Mouse (Mus musculus) kidney, postnatal 10 days (tissue): ENCODE measurements around the gene Atp6v0a1.
"Not testable (repeated sequence)": the region's sequence is repeated elsewhere in the genome, so short reads cannot be mapped to it uniquely, and the experiment has no call there.

ENCODE experiments used
- DNase-seq: peaks from one replicate; pipeline ENCODE4 v3.0.0; 2021; ENCODE audit warnings: mixed read lengths

Gene Atp6v0a1

DNA sequence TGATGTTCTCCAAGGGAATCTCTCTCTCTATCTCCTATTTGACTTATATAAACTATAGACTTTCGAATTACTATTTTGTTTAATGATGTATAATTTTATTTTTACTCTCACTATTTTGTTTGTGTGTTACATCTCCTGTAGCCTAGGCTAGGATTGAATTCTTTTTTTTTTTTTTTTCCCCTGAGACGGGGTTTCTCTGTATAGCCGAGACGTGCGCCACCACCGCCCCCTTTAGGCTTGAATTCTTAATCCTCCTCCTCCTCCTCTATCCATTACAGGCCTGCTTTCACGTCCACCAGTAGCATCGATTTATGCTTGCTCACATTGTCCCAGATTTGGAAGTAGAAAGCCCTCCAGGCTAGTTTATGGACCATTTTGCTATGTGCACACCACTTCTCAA is 27.2 kb upstream of the Atp6v0a1 start:
- DNase-seq = no peak

DNA sequence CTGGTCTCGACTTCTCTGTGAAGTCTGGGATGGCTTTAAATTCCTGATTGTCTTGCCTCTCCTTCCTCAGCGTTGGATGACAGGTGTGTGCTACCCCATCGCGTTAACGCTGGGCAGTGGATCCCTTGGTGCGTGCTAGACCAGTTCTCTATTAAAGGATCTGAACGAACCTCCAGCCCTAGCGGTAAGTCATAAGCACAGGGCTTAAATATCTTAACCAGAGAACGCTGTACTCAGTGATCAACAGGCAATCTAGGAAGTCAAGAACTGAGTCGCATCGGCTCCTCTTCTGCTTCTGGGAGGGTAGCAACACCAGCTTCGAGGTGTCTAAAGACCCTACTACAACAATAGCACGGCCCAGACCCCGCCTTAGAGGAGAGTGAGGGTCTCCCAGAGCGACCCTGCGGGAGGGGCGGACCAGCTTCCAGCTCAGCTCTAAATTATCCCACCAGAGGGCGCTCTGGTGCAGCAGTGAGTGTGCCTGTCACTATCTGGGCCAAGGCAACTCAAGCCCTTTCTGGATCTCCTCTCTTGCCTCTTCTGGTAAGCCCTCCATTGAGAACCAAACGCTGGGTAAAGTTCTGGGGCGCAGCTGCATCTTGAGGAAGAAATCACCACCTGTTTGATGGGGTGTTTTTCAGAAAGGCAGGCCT is 26.0 kb upstream of the Atp6v0a1 start:
- peak; percentile 92 for DNase-seq

DNA sequence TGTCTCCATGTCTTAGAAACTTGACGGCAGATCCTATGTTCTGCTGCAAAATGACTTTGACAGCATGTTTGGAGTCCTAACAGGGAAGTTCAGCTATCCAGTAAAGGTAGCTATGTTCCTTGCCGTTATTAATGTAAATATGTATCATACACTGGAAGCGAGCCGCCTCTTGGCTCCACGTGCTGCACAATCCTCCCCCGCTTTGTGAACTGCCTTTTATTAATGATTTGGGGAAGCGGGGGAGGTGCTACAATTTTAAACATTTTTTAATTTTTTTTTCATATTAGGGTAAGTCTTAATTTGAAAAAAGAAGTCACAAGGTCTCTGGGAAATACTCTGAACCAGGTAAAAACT is 25.5 kb upstream of the Atp6v0a1 start:
- no peak for DNase-seq

DNA sequence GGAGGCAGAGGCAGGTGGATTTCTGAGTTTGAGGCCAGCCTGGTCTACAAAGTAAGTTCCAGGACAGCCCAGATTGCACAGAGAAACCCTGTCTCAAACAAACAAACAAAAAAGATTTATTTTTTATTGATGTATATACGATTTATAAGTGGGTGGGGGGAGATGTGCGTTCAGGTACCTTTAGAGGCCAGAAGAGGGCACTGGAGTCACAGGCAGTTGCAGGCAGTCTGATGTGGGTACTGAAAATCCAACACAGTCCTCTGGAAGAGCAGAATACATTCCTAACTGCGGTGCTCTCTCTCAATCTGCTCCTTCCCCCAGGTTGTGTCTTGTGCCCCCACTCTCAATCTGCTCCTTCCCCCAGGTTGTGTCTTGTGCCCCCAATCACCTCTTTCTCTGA is 23.6 kb upstream of the Atp6v0a1 start:
- no peak for DNase-seq

DNA sequence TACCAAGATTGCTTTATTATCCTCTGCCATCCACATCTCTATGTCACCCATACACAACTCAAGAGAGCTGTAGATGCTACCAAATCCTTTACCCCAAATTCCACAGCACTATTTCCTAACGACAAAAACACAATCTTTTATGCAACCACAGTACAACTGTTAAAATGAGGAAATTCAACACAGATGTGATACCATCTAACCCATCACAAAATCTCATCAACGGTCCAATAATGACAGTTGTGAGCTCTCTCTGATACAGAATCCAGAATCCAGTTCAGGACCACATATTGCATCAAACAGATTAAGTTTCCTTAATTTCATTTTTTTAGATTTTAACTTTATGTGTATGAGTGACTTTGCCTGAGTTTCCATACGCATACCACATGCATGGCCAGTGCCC is 20.6 kb upstream of the Atp6v0a1 start:
- DNase-seq = no peak

DNA sequence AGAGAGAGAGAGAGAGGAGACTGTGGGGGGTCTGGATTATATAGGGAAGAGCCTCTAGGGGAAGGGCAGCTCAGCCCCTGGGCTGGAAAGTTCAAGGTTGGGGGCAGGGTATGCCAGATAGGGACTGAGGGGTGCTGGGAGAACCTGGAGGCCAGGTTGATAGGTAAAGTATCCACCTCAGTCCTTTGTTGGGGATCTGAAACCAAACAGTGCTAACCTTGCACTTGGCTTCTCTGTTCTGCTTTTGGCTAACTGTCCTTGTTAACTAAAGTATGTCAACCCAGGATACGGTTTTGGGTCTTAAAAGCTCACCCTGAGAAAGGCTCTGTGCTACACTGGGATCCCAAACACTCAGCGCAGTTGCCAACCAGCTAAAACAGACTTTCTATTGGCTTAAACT is 19.6 kb upstream of the Atp6v0a1 start:
- no peak for DNase-seq

DNA sequence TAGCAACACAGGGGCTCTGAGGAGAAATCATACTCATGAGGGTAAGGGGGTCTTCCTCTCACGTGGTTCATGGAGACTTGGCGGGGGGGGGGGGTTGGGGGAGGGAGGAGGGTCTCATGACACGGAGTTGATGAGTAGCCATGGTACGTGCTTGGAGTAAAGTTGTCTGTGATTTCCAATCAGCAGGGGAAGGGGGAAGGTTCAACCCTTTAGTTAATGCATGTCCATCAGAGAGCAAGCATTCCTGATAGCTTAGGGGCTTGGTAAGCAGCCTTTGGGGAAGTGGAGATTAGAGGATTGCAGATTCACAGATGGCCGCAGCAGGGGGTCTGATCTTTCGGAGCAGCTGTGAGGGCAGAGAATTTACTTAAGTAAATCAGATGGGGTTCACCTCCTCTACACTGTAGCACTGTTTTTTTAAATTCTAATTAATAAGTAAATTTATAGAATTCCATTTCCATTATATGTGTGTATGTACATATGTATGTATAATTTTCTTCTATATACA is 18.2 kb upstream of the Atp6v0a1 start:
- no peak for DNase-seq

DNA sequence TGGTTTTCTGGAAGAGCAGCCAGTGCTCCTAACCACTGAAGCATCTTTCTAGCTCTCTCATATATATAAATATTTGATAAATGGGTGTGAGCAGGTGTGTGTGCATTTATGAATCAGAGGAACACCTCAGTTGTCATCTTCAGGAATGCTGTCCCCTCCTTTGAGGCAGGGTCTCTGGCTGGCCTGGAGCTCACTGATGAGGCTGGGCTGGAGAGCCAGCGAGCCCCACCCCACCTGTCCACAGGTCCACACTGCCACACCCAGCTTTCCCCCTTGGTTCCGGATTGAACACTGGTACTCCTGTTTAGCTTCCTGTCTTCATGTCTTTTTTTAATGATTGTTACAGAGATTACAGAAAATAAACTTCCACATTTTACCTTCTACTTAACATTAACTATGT is 15.8 kb upstream of the Atp6v0a1 start:
- DNase-seq = no peak

DNA sequence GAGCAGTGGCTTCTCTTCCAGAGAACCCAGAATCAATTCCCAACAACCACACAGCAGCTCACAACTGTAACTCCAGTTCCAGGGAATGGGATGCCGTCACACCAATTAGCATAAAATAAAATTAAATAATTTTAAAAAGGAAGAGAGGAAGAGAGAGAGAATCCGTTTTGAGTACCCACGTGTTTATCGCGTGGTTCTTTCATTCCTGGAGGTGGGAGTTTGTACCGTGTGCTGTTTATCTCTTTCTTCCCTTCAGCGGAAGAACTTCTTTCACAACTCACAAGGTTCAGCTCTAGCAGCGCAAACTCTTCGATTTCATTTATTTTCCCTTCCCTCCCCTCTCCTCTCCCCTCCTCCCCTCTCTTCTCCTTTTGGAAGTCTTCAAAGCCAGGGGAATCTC is 15.0 kb upstream of the Atp6v0a1 start:
- no peak for DNase-seq

DNA sequence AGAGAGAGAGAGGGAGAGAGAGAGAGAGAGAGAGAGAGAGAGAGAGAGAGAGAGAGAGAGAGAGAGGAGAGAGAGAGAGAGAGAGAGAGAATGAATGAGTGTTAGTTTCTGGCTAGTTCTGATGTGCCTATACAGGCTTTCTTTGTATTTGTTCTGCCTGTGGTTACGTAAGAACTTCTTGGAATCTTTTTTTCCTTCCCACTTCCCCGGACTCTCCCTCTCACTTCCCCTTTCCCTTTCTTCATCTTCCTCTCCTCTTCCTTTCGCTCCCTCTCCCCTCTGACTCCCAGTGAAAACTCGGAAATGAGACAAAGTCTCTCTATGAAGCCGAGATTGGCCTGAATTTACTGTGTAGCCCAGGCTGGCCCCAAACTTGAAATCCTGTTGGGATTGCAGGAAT is 14.6 kb upstream of the Atp6v0a1 start:
- DNase-seq = no peak

DNA sequence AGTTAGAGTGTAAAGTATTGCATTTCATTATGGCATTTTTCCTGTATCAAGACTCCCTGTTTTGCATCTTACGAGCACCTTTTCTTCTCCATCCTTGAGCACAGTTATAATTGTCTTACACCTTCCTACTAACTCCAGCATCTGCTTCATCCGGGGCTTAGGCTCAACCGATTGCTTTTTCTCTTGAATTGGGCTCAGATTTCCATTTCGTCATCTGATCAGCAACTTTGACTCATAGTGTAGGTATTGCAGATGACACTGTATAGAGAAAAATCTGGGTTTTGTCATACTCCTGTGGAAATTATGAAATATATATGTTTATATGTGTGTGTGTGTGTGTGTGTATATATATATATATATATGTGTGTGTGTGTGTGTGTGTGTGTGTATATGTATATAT is 12.8 kb upstream of the Atp6v0a1 start:
- no peak for DNase-seq

DNA sequence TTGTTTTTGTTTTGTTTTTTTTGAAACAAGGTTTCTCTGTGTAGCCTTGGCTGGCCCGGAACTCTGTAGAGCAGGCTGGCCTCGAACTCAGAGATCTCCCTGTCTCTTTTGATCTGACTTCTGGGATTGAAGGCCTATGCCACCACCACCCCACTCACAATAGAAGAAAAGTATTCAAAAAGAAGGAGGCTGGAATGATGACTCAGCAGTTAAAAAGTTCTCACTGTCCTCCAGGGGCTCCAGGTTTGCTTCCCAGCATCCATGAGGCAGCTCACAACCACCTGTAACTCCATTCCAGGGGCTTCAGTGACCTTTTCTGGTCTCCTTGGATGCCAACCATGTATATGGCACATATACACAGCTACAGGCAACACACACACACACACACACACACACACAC is 10.4 kb upstream of the Atp6v0a1 start:
- no peak for DNase-seq

DNA sequence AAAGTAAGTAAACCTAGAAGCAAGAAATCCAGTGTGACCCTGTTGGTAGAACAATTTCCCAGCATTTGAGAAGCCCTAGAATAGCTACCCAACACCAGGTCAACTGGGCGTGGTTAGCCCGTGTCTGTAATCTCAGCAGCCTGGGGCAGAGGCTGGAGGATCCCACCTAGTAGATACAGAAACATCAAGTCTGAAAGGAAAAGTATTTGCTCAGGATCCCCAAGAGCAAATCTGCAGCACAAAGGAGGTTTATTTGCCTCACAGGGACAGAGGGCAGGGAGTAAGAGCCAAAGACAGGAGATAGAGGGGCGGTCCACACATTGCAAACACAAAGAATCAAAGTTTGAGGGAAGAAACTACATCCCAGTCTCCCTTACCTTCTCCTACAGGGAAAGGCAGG is 10.0 kb upstream of the Atp6v0a1 start:
- DNase-seq = no peak

DNA sequence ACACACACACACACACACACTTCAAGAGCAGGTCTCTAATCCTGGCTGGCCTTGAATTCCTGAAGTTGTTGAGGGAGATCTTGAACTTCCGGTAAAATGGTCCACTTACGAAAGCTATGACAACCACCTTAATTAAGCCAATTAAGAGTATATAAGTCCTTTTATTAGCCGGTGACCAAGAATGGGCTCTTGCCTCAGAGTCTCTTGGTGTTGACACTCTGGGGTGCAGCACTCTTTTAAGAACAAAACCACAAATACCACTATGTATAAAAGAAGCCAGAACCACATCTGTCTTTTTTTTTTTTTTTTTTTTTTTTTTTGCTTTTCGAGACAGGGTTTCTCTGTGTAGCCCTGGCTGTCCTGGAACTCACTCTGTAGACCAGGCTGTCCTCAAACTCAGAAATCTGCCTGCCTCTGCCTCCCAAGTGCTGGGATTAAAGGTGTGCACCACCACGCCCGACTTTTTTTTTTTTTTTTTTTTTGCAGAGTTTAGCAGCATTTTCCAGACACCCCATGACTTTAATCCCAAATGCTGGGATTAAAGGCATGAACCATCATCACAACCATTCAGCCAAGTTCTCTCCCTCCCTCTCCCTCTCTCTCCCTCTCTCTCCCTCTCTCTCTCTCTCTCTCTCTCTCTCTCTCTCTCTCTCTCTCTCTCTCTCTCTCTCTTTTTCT is 7.2 kb upstream of the Atp6v0a1 start:
- not testable (repeated sequence) for DNase-seq

DNA sequence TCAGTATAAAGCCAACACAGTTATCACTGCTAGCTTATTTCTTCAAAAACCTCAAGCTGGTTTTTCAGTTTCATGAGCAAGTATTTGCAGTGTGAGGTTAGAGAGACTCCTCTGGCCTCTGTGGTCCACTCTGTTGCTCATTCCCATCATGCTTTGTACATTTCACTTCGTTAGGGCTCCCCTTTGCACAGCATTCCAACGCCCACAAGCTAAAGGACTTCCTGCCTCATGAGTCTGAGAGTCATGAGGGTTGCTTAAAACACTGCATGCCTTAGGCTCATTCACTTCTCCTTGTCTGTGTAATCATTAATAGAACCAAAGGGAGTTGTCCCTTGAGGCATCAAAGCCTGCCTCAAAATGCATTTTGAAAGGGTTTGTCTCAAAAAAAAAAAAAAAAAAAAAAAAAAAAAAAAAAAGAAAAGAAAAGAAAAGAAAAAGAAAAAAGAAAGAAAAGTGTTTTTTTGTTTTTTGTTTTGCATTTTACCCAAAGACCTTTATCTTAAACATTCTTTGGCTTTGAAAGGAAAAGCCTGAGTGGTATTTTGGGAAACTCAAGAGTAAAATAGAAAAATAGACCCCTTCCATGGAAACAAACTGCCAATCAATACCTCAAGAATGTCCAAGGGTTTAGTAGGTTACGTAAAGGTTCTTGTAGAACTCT is 6.1 kb upstream of the Atp6v0a1 start:
- peak; percentile 27 for DNase-seq

DNA sequence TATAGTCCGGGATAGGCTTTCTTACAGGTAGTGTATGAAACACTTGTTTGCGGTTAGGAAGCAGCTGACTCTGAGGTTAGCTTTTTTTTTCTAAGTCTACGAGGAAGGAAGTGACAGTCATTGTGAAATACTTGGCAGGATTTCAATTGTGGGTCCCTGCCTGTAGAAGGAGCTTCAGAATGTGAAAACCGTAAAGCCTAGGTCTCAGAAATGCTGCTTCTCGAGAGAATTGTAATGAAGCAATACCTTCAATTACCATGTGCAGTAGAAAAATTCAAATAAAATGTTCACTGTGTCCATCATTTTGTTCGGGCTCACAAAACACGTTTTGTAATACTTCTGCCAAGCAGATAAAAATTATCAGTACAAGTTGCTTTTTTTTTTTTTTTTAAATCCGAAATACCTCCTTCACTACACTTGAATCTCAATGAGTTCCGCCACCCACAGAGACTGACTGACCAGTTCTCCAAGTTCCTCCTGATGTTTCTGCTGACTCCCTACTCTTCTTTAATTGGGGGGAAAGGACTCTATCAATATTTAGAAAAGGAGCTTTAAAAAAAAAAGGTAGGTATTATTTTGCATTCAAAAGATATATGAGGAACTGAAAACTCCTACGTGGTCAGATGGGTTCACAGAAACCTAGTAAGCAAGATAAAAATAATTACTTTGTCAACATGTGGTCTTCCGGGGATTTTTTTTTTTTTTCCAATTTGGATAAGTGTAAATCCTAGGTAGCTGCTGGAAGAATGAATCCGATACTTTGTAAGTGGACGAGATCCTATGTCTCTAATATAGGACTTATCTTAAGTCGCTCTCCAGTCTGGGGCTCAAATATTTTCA is 826 bp upstream of the Atp6v0a1 start:
- no peak for DNase-seq

DNA sequence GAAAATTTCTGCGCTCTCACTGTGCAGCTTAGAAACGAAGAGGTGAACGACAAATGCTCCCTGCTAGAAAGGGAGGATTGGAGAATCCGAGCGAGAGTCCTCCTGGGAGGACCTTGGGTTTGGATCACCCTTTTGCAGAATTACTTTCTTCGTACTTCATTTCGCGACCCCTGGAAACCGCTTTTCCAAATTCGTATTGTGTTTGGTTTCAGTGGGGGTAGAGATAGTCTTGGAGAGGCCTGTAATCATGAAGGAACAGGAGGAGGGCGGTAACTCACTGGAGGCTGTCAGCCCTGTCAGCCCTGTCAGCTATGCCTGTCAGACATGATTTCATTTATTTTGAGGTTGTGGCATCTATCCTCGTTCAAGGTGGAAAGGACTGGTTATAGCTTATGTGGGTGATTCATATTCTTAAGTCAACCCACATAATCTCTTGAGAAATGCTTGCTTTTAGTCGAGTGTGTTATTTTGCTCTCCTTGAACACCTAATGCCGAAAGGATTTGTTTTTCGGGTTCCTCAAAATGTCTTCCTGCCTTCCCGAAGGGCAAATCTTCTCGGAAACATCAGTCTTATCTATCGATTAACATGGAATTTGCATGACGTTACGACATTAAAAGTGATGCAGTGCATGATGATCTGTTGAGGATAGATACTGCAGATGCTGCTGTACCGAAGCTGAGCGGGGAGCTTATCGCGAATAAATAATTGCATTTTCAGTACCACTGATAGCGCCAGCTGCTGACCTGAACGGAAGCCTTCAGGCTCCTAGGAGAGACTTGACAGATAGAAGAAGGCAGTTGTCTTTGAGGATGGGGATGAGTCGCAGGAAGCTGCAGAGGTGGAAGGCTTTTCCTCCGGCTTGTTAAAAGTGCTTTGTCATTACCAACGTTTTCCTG is 884 bp downstream of the Atp6v0a1 start:
- peak; percentile 29 for DNase-seq

DNA sequence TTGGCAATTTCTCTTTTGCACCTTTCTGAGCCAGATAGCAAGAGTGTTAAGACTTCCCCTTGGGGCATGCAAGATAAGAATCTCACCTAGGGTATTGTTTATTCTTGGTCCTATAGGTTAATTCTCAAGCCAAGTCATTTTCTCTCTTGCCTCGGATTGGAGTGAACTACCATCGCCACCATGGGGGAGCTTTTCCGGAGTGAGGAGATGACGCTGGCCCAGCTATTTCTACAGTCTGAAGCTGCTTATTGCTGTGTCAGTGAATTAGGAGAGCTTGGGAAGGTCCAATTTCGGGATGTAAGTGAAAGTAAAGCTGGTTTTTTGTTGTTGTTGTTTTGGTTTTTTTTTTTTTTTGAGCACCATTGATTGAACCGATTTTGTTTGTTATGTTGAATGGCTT is 2.4 kb downstream of the Atp6v0a1 start:
- no peak for DNase-seq

DNA sequence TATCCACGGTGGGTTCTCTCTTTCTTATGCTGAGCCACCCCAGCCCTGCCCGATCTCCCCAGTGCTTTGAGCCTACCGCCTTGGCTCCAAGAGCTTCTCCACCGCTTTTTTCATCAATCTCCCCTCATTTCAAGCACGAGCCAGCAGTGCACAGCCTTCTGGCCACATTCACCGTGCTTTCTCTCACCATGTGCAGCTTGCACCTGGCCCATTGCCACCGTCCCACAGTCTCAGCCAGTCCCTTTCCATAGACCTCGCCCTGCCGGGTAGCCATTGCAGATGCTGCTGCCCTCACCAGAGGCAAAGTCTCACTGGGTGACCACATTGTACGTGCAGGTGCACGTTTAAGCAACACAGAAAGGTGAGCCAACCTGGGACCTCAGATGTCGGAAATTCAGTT is 14.1 kb downstream of the Atp6v0a1 start:
- DNase-seq = peak; percentile 16

DNA sequence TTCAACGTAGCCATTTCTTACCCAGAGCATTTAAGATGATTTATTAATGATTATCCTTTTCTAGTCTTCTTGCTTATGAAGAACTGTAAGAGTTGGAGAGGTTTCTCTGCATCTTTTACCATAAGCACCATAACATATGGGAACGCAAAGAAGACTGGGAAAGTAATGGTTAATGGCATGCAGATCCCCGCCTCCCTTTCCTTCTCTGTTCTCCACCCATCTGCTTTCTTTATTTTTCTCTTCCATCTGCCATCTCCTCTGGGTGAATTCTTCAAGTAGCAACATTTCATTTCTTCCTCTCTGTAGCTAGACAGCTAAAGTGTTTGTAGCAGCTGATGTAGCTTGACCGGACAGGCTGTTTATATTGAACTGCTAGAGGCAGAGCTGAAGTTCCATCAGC is 14.7 kb downstream of the Atp6v0a1 start:
- DNase-seq = no peak

DNA sequence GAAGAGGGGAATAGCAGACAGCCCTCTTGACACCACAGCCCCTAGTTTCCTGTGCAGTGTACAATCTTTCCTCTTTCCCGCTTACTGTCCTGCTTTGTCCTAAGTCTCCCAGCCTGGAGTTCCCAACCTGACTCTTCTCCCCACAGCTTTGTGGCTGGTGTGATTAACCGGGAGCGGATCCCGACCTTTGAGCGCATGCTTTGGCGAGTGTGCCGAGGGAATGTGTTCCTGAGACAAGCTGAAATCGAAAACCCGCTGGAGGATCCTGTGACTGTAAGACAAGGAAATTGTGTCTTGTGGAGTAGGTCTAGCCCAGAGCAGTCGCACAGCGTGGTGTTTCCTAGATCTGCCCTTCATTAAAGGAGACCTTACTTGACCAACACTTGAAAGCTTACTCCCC is 17.9 kb downstream of the Atp6v0a1 start:
- DNase-seq = no peak

DNA sequence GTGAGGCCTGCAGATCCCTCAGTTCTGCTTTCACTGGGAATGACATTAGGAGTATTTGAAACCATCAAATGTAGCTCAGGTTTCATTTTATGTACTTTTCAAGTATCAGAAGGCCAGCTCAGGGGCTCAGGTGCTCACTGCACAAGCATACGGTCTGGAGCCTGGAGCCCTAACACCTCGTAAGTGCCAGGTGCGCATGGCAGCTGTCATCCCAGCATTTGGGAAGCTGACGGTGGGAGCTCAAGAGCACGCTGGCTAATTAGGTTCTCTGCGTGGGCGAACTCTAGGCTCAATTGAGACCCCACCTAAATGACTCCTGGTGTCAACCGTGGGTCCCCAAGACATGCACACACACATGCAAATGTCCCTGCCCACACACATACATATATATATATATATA is 20.1 kb downstream of the Atp6v0a1 start:
- no peak for DNase-seq
